Mouse (Mus musculus) bone marrow macrophage, adult 2 months (primary cell): ENCODE data around the gene Hrh3.

Source experiments
- CTCF ChIP-seq: IDR thresholded peaks from 2 replicates; pipeline ENCODE4 v1.5.1; 2012; ENCODE audit warnings: low read depth, mild to moderate bottlenecking, low read length, moderate library complexity
- POLR2A ChIP-seq: IDR thresholded peaks from 2 replicates; pipeline ENCODE4 v1.6.1; 2012; ENCODE audit warnings: mild to moderate bottlenecking, low read depth, low read length, borderline replicate concordance

DNA sequence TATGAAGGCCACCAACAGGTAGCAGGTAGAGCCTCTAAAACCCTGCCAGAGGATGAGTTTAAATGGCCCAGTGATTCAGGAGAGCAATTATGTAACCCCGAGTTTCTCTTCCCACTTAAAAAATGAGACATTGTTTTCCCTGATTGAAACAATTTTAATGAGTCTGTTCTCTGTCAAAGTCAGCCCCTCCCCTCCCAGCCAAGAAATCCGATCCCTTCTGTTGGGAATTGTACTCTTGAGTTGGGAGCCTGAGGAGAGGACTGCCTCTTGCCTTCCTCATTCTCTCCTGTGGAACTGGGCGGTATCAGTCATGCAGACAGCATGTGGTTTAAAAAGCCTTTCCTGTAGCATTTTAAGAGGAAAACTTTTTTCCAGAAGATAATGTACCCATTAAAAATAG, 19.7 kb downstream of the Hrh3 start:
- TF ChIP-seq POLR2A (no peak), CTCF (no peak)
